Mouse (Mus musculus) kidney, adult 10 weeks (tissue): Measurements from ENCODE around the gene Olfr1196. TPM values are rescaled to one million over a fixed set of nuclear protein-coding genes. Genes with fewer than 3 reads are reported as not detected.

ENCODE experiments used
- polyA plus RNA-seq: library from polyadenylated mRNA; stranded (reverse); fragments of 350-450 nt; fragmentation: Illumina TruSeq; extraction: RNeasy Lipid Tissue Mini Kit (QIAGEN cat#74804); gene quantifications from one replicate; pipeline ENCODE4 v1.2.3, GENCODE M21; 2014; ENCODE audit warnings: low read depth, low replicate concordance

Gene Olfr1196
- not detected for polyA plus RNA-seq

DNA sequence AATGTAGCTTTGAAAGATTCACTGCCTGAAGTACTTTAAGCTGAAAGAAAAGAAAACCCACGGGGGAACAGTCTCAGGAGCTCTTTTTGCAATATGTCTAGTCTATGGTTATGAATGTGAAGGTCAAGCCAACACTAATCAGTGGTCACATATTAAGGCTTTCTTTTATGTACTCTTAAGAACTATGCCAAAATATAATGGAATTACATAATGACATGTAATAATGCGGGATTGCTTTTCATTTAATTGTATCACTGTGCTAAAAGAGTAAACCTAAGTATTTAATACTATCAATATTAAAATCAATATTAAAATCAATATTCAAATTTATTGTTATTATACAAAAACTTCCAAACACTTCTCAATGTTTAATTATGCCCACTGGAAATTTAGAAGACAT, at the start of gene Olfr1196:
Gene Olfr1196 (minus strand): TSS at position 101 of the 400 bp plus-strand sequence.

GRCm38 (mm10) chr2:88751270-88751669, 46.9 kb upstream of the Olfr1196 start, which contains the start of gene Olfr1198:
Gene Olfr1198 (minus strand): TSS chr2:88751370.

GRCm38 (mm10) chr2:88732266-88732665, 27.9 kb upstream of the Olfr1196 start, which contains the start of gene Olfr1197:
Gene Olfr1197 (minus strand): TSS chr2:88732366.

DNA sequence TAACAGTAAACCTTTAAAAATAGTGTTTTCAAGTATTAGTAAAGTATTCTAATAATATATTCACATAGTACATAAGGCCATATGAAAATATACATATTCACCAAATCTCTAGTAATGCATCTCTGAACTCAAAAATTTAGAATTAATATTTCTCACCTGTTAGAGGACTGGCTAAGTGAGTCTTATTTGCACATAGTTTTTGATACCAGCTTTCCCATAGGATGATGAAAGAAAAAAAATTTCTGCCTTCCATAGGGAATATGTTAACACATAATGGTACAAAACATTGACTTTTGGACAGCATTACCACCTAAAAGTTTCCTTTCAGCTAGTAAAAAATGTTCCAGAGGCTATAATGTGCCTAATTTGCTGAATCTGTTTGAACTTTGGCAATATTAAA, 15.3 kb downstream of the Olfr1196 start, which contains the start of gene Olfr1195:
Gene Olfr1195 (minus strand): TSS at position 101 of the 400 bp plus-strand sequence.

GRCm38 (mm10) chr2:88675328-88675727, 29.1 kb downstream of the Olfr1196 start, which contains the start of gene Olfr1193:
Gene Olfr1193 (plus strand): TSS chr2:88675628.

GRCm38 (mm10) chr2:88648209-88648608, 56.2 kb downstream of the Olfr1196 start, which contains the start of gene Olfr1192-ps1:
Gene Olfr1192-ps1 (plus strand): TSS chr2:88648509.

Other genes starting within 250 kb of the Olfr1196 start
- not detected for gene Olfr1183, start 249.7 kb downstream of the Olfr1196 start, polyA plus RNA-seq
- not detected for gene Olfr1184, start 221.0 kb downstream of the Olfr1196 start, polyA plus RNA-seq
- not detected for gene Olfr1185-ps1, start 211.3 kb downstream of the Olfr1196 start, polyA plus RNA-seq
- gene Olfr1186, start 186.0 kb downstream of the Olfr1196 start, polyA plus RNA-seq = not detected
- not detected for gene Olfr1188, start 147.7 kb downstream of the Olfr1196 start, polyA plus RNA-seq
- gene Olfr1189, start 118.1 kb downstream of the Olfr1196 start, polyA plus RNA-seq = not detected
- gene Olfr1191-ps1, start 64.1 kb downstream of the Olfr1196 start, polyA plus RNA-seq = not detected
- not detected for gene Olfr1192-ps1, start 56.1 kb downstream of the Olfr1196 start, polyA plus RNA-seq
- not detected for gene Olfr1193, start 29.0 kb downstream of the Olfr1196 start, polyA plus RNA-seq
- not detected for gene Olfr1195, start 15.4 kb downstream of the Olfr1196 start, polyA plus RNA-seq
- gene Olfr1197, start 27.8 kb upstream of the Olfr1196 start, polyA plus RNA-seq = not detected
- gene Olfr1198, start 46.8 kb upstream of the Olfr1196 start, polyA plus RNA-seq = not detected
- not detected for gene Olfr1199, start 55.9 kb upstream of the Olfr1196 start, polyA plus RNA-seq
- gene Olfr1200, start 65.9 kb upstream of the Olfr1196 start, polyA plus RNA-seq = not detected
- gene Olfr1201, start 88.4 kb upstream of the Olfr1196 start, polyA plus RNA-seq = not detected
- not detected for gene Olfr1202, start 109.9 kb upstream of the Olfr1196 start, polyA plus RNA-seq
- gene Olfr1205, start 125.1 kb upstream of the Olfr1196 start, polyA plus RNA-seq = not detected
- gene Olfr1204, start 144.7 kb upstream of the Olfr1196 start, polyA plus RNA-seq = not detected
- not detected for gene Olfr1206, start 158.6 kb upstream of the Olfr1196 start, polyA plus RNA-seq
- not detected for gene Olfr1208, start 197.7 kb upstream of the Olfr1196 start, polyA plus RNA-seq
- gene Olfr1209, start 210.6 kb upstream of the Olfr1196 start, polyA plus RNA-seq = not detected
- not detected for gene Olfr1211, start 233.5 kb upstream of the Olfr1196 start, polyA plus RNA-seq
- gene Olfr1212, start 249.4 kb upstream of the Olfr1196 start, polyA plus RNA-seq = not detected